Mouse (Mus musculus): Measurements from ENCODE around the gene C8a. TPM values are rescaled to one million over a fixed set of nuclear protein-coding genes. Genes with fewer than 3 reads are reported as not detected.

Gene C8a
- polyA plus RNA-seq, 1 experiment from 2014 or later = not detected

DNA sequence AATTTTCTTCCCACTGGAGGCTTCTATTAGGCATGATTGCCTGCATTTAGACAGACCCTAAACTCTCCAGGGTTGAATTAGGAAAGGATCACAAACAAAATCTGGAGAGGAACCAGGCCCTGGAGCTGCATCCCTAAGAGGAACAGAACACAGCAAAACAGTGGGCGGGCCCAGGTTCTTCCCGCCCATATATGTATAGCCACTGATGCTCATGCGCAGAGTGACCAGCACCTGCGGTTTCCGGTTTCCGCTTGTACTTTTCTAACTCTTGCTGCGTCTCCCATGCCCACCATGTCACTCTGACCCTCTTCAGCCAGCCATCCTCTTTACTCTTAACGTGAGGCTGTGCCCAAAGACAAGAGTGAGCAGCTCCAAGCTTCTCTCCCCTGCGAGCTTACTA lies 77.2 kb downstream of the C8a start:
- H3K27ac ChIP-seq (replicated peaks) = no peak overlapping the region
- 81% methylated on average over 9 of the region's 9 CpGs for WGBS

DNA sequence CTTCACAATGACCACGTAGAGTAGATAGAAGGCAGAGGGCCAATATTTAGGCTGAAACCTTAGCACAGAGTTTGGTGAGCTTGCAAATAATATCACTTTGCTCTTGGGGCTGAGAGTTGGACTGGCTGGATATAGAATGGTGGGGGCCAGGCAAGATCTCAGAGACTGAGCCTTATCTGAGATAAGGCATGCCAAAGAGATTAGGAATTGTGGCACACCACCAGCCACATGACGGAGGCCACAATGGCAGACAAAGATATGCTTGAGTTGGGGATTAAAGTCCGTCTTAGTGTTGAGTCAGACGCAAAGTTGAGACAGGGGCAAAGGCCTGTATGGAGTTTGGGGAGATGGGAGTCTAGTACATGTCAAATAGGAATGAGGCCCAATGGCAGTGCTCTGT lies 84.1 kb downstream of the C8a start:
- Histone ChIP-seq H3K4me3 (no peak overlapping the region), H3K4me1 (peaks cover 5% of the 10 kb centered on the region; the same call in 1 of the 2 replicates), H3K27ac (replicated peaks) (no peak overlapping the region), H3K27me3 (replicated peaks; ENCODE audit: low read depth, poor library complexity, severe bottlenecking) (no peaks in the 10 kb centered on the region), H3K36me3 (replicated peaks) (no peaks in the 10 kb centered on the region), H3K9me3 (no peaks in the 10 kb centered on the region)
- no peak for DNase-seq (ENCODE audit: low spot score)
- 89% methylated on average over 4 of the region's 4 CpGs for WGBS

More for the DNA sequence above, 77.2 kb downstream of the C8a start:
- Histone ChIP-seq H3K9me3 (no peaks in the 10 kb centered on the region), H3K27me3 (replicated peaks; ENCODE audit: low read depth, poor library complexity, severe bottlenecking) (no peaks in the 10 kb centered on the region), H3K4me3 (no peak overlapping the region), H3K4me1 (peaks cover 17% of the 10 kb centered on the region), H3K36me3 (replicated peaks) (no peaks in the 10 kb centered on the region)
- peak; percentile 32 for DNase-seq (ENCODE audit: low spot score)

DNA sequence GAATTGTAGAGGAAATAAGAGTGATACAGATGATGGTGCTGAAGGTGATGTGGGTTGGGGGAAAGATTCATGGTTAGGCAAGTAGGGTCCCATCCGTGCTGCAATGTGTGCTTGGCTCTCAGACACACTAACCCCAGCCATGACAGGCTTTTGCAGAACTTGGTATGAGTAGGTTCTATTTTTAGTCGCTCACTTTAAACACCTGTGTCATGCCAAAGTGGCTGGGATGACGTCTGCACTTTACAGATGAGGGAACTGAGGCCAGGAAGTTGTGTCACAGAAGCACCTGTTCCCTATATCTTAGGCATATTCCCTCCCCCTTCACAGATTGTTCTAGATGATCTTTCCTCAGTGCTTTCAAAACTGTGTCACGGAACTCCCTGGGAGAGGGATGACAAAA lies 93.9 kb downstream of the C8a start:
- no peak for DNase-seq (ENCODE audit: low spot score)
- H3K27me3 ChIP-seq (replicated peaks; ENCODE audit: low read depth, poor library complexity, severe bottlenecking) = no peaks in the 10 kb centered on the region
- H3K9me3 ChIP-seq = no peaks in the 10 kb centered on the region
- no peak overlapping the region for H3K27ac ChIP-seq (replicated peaks)
- 82% methylated on average over 4 of the region's 4 CpGs for WGBS
- no peaks in the 10 kb centered on the region for H3K36me3 ChIP-seq (replicated peaks)
- H3K4me1 ChIP-seq = no peaks in the 10 kb centered on the region
- no peak overlapping the region for H3K4me3 ChIP-seq

DNA sequence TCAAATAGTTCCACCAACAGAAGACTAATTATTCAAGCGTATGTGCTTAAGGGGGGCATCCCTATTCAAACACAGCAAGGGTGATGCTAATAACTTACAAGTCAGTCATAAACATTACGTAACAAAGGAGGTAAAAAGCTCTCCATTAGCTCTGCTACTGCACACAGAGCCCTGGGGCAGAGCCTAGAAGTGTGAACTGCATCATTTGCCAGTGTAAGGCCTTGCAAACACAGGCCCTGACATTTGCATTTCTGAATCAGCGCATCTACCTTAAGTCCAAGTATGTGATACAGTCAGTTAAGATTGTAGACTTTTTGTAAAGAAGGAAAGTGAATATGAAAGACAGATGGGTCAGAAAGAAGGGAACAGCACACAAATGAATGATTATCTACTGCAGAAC lies 94.8 kb downstream of the C8a start:
- Histone ChIP-seq H3K36me3 (replicated peaks) (no peaks in the 10 kb centered on the region), H3K4me3 (no peak overlapping the region), H3K27ac (replicated peaks) (no peak overlapping the region), H3K4me1 (no peaks in the 10 kb centered on the region), H3K9me3 (no peaks in the 10 kb centered on the region), H3K27me3 (replicated peaks; ENCODE audit: low read depth, poor library complexity, severe bottlenecking) (no peaks in the 10 kb centered on the region)
- DNase-seq (ENCODE audit: low spot score) = no peak
- 91% methylated on average over 3 of the region's 3 CpGs for WGBS

DNA sequence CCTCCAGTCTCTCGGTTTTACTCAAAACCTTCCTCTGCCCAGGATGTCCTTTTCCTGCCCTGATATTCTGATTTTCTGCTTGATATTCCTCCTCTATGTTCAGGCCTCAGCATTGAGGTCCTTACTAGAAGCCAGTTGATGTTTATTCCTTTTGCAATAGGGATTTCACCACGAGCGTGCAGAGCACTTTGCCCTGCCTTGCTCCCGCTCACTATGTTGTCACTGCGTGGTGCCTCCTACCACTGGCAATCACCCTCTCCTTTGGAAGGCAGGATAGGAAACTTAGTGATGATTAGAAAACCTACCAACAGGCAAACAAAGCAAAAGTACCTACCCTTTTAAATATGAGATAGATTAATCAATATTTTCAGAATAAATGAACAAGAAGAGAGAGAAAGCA lies 96.7 kb downstream of the C8a start:
- no peak for DNase-seq (ENCODE audit: low spot score)
- Histone ChIP-seq H3K27ac (replicated peaks) (no peak overlapping the region), H3K4me1 (no peaks in the 10 kb centered on the region), H3K36me3 (replicated peaks) (no peaks in the 10 kb centered on the region), H3K9me3 (no peaks in the 10 kb centered on the region), H3K4me3 (no peak overlapping the region), H3K27me3 (replicated peaks; ENCODE audit: low read depth, poor library complexity, severe bottlenecking) (no peaks in the 10 kb centered on the region)
- 87% methylated on average over 5 of the region's 5 CpGs for WGBS

DNA sequence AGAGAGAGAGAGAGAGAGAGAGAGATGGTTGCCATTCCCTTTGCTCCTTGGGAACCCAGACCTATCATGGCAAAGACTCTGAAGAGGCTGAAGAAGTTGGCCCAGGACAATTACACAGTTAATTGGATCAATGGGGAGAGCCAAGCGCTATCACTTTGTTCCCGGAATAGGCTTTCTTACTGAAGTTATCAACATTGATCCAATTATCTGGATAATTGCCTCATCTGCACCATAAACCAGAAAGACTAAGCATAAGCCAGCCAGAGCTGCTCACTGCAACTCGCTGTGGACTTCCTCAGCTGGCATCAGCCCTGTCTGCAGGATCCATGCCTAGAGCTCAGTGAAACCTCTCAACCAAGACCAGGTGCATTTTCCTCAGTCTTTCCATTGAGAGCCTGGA lies 100.6 kb downstream of the C8a start:
- Histone ChIP-seq H3K4me1 (no peaks in the 10 kb centered on the region), H3K27ac (replicated peaks) (no peak overlapping the region), H3K4me3 (no peak overlapping the region), H3K27me3 (replicated peaks; ENCODE audit: low read depth, poor library complexity, severe bottlenecking) (0 out of 2 replicates have a peak, but pooled peaks cover 3% of the 10 kb centered on the region), H3K9me3 (no peaks in the 10 kb centered on the region), H3K36me3 (replicated peaks) (no peaks in the 10 kb centered on the region)
- no peak for DNase-seq (ENCODE audit: low spot score)
- 57% methylated on average over 3 of the region's 3 CpGs for WGBS

DNA sequence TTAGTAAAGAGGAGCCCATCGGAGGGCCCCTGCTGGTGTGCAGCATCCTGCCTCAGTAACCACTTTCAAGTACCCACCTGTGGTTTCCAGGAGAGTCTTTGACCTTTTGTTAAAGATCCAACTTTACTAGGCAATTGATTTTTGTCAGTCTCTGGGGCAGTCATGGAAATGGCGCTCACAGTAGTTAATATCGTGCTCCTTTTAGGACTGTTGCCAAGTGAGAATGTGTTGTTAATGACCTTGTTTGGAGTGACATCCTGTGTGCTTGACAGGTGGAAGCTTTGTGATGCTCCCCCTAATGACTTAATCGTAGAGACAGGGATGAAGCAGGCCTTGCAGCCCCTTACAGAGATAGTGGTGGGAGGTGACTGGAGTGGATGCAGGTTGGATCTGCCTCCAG lies 105.9 kb downstream of the C8a start:
- no peak overlapping the region for H3K27ac ChIP-seq (replicated peaks)
- H3K36me3 ChIP-seq (replicated peaks) = no peaks in the 10 kb centered on the region
- 76% methylated on average over 4 of the region's 4 CpGs for WGBS
- DNase-seq (ENCODE audit: low spot score) = no peak
- 0 out of 2 replicates have a peak, but pooled peaks cover 19% of the 10 kb centered on the region for H3K27me3 ChIP-seq (replicated peaks; ENCODE audit: low read depth, poor library complexity, severe bottlenecking)
- no peaks in the 10 kb centered on the region for H3K9me3 ChIP-seq
- H3K4me3 ChIP-seq = no peak overlapping the region
- H3K4me1 ChIP-seq = no peaks in the 10 kb centered on the region

DNA sequence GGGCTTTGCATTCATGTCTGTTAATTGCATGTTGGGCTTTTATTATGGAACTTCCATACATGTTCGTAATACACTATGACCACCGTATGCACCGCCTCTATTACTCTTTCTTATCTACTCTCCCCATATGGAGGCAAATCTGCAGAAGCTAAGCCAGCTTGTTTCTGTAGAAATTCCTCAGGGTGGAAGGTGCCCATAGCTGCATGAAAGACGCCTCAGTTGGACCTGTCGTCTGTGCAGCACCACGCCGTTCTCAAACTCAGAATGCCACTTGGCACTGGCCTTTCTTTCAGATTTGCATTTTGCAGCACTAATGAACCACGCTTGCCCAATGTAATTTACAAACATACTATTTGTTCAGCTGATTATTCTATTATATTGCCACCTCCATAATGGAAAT lies 106.6 kb downstream of the C8a start:
- Histone ChIP-seq H3K4me3 (no peak overlapping the region), H3K4me1 (no peaks in the 10 kb centered on the region), H3K27me3 (replicated peaks; ENCODE audit: low read depth, poor library complexity, severe bottlenecking) (0 out of 2 replicates have a peak, but pooled peaks cover 19% of the 10 kb centered on the region), H3K9me3 (no peaks in the 10 kb centered on the region), H3K36me3 (replicated peaks) (no peaks in the 10 kb centered on the region), H3K27ac (replicated peaks) (no peak overlapping the region)
- no peak for DNase-seq (ENCODE audit: low spot score)
- WGBS = 89% methylated on average over 8 of the region's 8 CpGs

DNA sequence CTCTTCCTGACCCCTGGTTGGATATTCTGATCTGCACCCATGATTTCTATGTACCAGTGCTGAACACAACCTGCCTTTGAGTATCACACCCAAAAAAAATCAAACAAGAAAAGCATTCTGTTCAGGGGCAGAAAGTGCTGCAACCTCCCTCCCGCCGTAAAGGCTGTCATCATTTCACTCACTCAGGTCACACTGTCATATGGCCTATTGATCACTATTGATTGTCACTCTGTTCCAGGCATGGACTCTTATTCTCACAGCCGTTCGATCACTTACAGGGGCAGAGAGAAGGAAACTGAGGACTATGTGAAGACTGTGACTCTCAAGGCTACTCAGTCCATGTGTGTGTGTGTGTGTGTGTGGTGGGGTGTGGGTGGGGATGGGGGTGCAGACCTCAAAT lies 108.0 kb downstream of the C8a start:
- no peaks in the 10 kb centered on the region for H3K4me1 ChIP-seq
- no peak for DNase-seq (ENCODE audit: low spot score)
- no peak overlapping the region for H3K4me3 ChIP-seq
- 87% methylated on average over 4 of the region's 4 CpGs for WGBS
- no peaks in the 10 kb centered on the region for H3K36me3 ChIP-seq (replicated peaks)
- H3K27ac ChIP-seq (replicated peaks) = no peak overlapping the region
- H3K27me3 ChIP-seq (replicated peaks; ENCODE audit: low read depth, poor library complexity, severe bottlenecking) = 0 out of 2 replicates have a peak, but pooled peaks cover 16% of the 10 kb centered on the region
- no peaks in the 10 kb centered on the region for H3K9me3 ChIP-seq

DNA sequence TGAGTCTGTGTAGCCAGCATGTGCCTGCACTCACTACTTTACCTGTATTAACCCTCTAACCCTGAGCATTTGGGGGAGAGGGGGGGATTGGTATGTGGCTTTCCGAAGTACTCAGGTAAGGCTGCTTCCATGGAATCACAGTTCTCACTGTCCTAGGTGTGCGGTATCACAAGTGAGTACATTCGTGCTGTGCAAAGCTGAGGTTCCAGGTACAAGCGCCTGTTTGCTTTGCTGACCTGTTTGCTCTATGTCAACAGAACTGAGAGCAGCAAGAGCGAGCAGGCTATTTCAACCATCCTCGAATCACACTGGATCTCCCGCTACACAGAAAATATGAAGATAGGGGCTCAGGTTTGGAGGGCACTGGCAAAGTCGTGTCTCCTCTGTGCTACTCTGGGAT lies 110.1 kb downstream of the C8a start, which contains the start of gene C8b:
TSS of gene C8b (plus strand) at position 253 of the 400 bp plus-strand sequence.
- H3K27me3 ChIP-seq (replicated peaks; ENCODE audit: low read depth, poor library complexity, severe bottlenecking) = peaks cover 22% of the 10 kb centered on the region; the same call in 1 of the 2 replicates
- no peak within 1 kb of the TSS for H3K4me3 ChIP-seq
- no peaks in the 10 kb centered on the region for H3K36me3 ChIP-seq (replicated peaks)
- peaks cover 5% of the 10 kb centered on the region; the same call in 1 of the 2 replicates for H3K4me1 ChIP-seq
- H3K9me3 ChIP-seq = no peaks in the 10 kb centered on the region
- H3K27ac ChIP-seq (replicated peaks) = no peak within 1 kb of the TSS
- 91% methylated on average over 8 of the region's 8 CpGs for whole genome bisulfite sequencing
- no peak for DNase-seq (ENCODE audit: low spot score)

Other genes with a start within 250 kb of the C8a start
- 0.06 and 0.13 TPM in 2 replicates for gene C8b, start 110.1 kb downstream of the C8a start, polyA plus RNA-seq (2016; fragmentation: Nextera tagmentation; extraction: Ambion mirVana)
- not detected in 2 replicates for gene Gm17662, start 19.1 kb downstream of the C8a start, polyA plus RNA-seq (2016; fragmentation: Nextera tagmentation; extraction: Ambion mirVana)
- gene Fyb2, start 37.1 kb upstream of the C8a start, polyA plus RNA-seq (2016; fragmentation: Nextera tagmentation; extraction: Ambion mirVana) = 0.14 and 0.21 TPM in 2 replicates
- 1.1 and 1.3 TPM in 2 replicates for gene Prkaa2, start 233.5 kb upstream of the C8a start, polyA plus RNA-seq (2016; fragmentation: Nextera tagmentation; extraction: Ambion mirVana)

All from embryonic facial prominence, embryonic 10.5 days (tissue).